Mouse (Mus musculus): ENCODE results near the gene Vill. TPM values are rescaled to one million over a fixed set of nuclear protein-coding genes. Genes with fewer than 3 reads are reported as not detected.

Vill gene
- total RNA-seq, 2 experiments from 2014 or later = 1.2 to 2.4 TPM

- DNase-seq = peak; percentile 48
- intact Hi-C loops (cut with DNase I) = loop anchor here (10.0 kb wide), 1 partner anchor 489 kb away; no protein-coding TSS in a partner anchor
These were observed 20.8 kb downstream of the Vill start for GRCm38 (mm10) chr9:119073184-119073895.

- DNase-seq = no peak
- intact Hi-C loops (cut with DNase I) = loop anchor here (10.0 kb wide), 1 partner anchor 491 kb away; no protein-coding TSS in a partner anchor
These were observed 23.1 kb downstream of the Vill start for GRCm38 (mm10) chr9:119075685-119076084.

DNA sequence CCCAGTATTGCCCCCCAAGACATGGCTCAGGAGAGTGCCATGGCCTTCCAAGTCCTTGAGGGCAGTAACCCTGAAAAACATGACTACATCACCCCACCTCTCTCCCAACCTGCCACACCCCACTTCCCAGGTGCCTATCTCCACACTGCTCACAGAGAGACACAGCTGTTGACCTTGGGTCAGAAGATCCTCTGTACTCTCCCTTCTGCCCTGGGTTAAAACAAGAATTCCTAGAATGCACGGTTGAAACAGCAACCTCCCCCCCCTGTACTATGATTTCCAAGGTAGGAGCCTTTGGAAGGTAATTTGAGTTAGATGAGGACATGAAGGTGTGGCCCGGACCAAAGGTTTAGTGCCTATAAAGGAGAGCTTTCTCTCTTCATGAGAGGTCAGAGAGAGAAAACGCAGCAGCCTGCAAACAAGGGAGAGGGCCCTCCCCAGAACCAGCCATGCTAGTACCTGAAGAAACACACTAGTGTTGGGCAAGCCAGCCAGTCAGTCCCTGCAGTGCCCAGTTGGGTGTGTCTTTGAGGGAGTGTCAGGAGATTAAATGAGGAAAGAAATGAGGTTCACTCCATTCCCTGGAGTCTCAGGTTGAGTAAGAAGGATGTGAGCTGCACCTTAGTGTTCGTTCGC lies 27.6 kb downstream of the Vill start:
- no peak for DNase-seq
- intact Hi-C loops (cut with DNase I) = no loop called here

- DNase-seq = peak; percentile 57
- intact Hi-C loops (cut with DNase I) = no loop called here
These were observed 29.5 kb downstream of the Vill start for GRCm38 (mm10) chr9:119082039-119082438.

DNA sequence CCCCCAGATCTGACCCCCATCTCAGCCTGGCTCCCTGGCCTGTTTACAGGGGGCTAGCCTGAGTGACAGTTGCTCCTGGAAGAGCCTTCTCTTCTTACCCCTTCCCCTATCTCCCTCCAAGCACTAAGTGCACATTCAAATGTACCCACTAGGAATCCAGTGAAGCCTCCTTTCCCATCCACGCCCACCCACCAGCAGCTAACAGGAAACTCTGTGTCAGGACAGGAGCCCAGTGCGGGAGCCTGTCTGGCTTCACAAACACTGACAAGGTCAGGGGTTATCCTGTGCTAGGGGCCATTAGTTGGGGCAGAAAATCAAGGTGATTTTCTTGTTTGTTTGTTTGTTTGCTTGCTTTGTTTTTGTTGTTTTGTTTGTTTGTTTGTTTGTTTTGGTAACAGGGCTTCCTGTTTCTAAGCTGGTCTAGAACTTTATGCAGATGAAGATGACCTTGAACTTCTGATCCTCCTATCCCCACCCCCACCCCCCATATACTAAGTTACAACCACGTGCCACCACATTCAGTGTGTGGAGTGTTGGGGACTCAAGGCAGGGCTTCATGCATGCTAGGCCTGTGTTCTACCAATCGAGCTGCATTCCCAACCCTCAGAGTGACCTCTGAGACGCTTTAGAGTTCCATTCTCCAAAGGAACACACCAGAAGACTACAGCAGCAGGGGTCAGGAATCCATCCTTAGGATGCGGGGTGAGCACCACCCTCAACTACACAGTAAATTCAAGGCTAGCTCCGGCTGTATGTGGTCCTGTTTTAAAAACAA lies 30.3 kb downstream of the Vill start:
- intact Hi-C loops (cut with DNase I) = no loop called here
- DNase-seq = no peak

DNA sequence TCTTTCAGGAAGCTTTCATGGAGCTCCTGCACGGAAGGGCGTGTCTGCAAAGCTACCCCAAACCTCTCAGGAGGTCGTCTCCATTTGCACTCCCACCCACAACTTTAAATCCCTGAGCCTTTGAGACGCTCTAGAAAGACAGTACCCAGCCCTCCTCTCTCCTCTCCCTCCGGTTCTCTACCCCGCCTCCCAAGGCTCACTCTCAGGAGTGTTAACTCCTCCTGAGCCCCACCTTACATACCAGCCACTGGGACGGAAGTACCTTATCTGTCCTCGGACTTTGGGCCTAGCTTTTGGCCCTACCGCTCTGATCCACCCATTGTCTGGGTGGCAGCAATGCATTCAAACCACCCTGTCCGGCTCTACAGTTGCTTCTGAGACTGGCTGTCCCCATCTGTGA lies 31.4 kb downstream of the Vill start:
- no peak for DNase-seq
- intact Hi-C loops (cut with DNase I) = no loop called here

GRCm38 (mm10) chr9:119086451-119086850 lies 33.9 kb downstream of the Vill start:
- intact Hi-C loops (cut with DNase I) = no loop called here
- DNase-seq = peak; percentile 53

- DNase-seq = no peak
- intact Hi-C loops (cut with DNase I) = no loop called here
These were observed 34.7 kb downstream of the Vill start for GRCm38 (mm10) chr9:119087309-119087708.

- peak; percentile 68 for DNase-seq
- intact Hi-C loops (cut with DNase I) = no loop called here
These were observed 35.7 kb downstream of the Vill start for GRCm38 (mm10) chr9:119088148-119088801.

GRCm38 (mm10) chr9:119089437-119089836 lies 36.9 kb downstream of the Vill start:
- intact Hi-C loops (cut with DNase I) = no loop called here
- DNase-seq = no peak

DNA sequence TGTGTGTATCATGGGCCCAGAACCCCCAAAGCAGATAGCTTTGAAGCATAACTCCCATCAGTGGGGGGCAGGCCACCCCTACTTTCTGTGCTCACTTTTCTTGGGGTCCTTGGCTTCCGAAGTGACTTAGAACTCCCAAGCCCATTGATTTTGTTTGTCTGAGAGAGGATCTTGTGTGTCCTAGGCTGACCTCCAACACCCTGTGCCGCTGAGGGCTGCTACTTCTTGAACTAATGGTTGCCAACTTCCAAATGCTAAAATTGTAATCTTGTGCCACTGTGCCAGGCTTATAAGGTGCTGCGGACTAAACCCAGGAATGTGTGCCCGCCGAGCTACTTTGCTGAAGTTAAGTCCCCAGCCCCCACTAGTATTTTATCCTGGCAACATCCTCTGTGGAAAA lies 37.9 kb downstream of the Vill start:
- no peak for DNase-seq
- intact Hi-C loops (cut with DNase I) = no loop called here

GRCm38 (mm10) chr9:119091581-119092310 lies 39.2 kb downstream of the Vill start:
- intact Hi-C loops (cut with DNase I) = no loop called here
- no peak for DNase-seq

DNA sequence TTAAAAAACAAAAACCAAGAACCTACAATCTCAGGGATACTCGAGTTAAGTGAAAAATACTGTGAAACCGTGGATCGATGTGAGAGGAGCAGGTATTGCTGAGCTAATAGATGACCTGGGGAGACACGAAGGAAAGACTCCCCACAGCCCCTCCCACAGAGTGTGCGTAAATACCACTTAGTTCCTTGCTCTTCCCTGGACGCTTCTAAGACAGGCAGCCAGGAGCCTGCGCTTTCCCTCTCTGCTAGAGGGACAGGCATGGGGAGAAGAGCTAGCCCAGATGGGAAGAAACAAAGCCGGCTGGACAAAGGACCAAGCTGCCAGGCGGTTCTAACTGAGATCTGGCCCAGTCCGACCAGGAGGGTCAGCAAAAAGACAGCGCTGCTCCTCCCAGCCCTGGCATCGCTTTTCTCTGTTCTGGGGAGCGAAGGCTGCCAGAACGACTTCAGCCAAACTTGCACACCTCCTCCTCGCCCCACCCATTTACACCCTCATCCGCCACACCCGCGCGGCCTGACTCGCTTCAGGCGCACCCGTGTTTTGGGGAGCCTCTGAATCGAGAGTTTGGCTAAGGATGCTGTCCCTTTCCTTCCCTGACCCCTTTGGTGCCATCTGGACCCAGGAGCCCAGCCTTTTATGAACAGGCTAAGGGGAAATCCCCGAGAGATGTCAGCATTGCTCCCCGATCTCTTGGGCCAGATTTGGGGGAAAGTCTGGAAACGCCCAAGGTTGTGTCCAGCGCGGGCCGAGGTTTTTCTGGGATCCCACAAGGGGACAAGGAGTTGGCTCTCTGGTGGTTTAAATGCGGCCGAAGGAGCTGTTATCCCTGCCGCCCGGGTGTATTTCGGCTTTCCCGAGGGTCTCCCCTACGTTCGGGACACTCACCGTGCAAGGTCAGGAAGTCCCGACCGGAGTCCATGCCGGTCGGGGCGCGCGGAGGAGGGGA lies 40.2 kb downstream of the Vill start:
- intact Hi-C loops (cut with DNase I) = no loop called here
- DNase-seq = peak; percentile 31

DNA sequence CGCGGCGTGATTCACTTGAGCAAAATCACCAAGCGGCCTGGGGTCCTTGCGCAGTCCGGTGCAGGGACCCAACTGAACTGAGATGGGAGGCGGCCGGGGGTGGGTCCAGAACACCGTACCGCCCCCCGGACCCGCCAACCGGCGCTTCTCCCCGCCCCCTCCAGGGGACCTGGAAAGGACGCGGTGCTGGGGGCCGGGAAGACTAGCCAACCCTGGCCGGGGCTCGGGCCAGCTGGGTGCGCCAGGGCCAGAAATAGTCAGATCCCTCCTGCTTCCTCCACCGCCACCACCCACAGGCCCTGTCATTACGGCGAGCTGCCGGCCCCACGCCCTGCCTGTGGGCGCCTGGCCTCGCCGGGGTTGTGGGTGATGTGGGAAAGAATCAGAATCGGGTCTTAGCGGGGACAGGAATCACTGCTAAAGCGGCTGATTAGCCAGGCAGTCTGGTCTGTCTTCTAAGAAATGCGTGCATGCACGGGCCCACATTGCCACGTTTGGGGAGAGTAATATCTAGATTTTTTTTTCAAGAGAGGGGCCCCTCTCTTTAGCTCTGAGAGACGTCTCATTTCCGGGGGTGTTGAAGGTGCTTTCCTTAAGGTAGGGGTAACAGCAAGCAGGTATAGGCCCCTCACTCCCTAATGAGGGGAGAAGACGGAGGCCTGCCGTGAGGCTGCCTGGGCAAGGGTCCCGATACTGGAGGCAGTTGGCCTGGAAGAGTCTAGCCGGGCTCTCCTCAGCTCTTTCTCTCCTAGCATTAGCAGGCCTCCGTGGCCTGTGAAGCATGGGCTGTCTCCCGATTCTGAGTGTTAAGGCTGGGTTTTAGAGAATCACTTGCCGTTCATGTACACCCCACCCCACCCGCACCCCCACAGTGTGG lies 41.1 kb downstream of the Vill start, which contains the start of gene Plcd1:
TSS of gene Plcd1 (minus strand) at position 84 of the 877 bp plus-strand sequence.
- DNase-seq = peak; percentile 90

GRCm38 (mm10) chr9:119094462-119095109 lies 42.0 kb downstream of the Vill start:
- DNase-seq = peak; percentile 66
- intact Hi-C loops (cut with DNase I) = no loop called here

More for the DNA sequence above, 41.1 kb downstream of the Vill start, which contains the start of gene Plcd1:
- intact Hi-C loops (cut with DNase I) = no loop called here

DNA sequence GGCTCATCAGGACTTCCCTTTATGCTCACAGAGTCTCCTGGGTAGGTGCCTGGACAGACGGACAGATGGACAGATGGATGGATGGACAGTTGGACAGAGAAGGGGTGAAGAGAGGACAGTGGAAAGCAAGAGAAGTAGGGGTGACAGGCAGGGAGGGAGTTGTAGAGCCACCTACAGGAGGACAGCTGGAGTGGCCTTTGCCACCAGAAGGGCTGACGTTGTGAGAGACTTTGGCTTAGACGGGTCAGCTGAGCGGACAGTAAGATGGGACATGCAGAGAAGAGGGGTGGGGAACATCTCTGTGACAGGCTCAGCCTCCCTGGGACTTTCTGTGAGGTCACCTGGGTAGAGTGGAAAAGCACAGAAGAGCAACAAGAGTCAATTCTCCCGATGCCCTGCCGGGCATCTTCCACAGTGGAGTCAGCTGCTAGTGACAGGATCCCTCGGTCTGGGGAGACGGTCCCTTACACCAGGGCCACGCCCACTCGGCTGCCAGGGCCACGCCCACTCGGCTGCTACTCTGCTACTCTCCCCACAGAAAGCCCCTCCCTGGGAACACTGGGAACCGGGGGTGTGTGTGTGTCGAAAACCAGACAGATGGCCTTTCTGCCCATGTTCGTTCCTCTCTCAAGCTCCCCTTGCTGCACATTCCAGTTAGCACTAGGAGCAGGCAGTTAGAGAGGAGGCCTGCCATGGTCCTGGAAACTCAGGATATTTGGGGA lies 47.8 kb downstream of the Vill start:
- peak; percentile 59 for DNase-seq
- intact Hi-C loops (cut with DNase I) = no loop called here

Measured in left cerebral cortex, postnatal 4 days (tissue).